Mouse (Mus musculus) right cerebral cortex, postnatal 36 days (tissue): ENCODE results near the gene Jdp2.

ENCODE experiments used
- DNase-seq, 2 experiments: peaks; one replicate each; pipeline ENCODE4 v3.0.0; 2022; ENCODE audit warnings: low spot score in 2 of 2, mixed read lengths in 1 of 2

The Jdp2 gene

DNA sequence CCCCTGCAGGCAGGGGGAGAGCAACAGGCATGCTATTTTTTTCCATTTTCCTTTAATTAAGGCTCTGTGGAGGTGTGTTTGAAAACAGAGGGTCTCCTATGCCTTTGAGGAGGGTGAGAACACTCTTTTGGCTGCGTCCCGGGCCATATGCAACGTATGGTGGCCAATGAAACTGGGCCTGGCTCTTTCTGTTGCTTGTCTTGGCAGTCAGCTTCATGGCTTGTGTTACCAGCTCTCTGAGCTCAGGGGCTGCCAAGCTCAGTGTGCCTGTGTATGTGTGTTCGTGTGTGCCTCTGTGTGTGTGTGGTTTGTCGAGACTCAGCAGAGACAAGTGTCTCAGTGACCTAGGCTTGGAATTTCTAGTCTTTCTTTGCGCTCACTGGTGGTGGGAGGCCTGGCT lies 2.7 kb downstream of the Jdp2 start:
- DNase-seq = no peak

DNA sequence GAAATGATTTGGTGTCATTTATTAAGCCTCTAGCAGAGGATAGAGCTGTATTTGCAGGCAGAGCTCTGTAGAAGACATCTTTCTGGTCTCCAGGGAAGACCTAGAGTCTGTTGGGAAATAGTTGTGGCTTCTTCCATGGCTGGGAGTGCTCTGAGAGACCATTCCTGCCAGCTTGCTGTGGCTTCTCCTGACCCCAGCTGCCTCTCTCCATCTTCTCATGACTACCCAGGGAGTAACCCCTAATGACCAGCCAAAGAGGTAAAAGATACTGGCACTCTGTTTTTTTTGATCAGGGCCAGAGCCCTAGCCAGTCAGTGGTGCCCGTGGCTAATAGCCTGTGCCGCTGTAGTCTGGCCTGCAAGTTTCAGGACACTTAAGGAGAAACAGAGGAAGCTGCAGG lies 3.3 kb downstream of the Jdp2 start:
- DNase-seq = no peak

DNA sequence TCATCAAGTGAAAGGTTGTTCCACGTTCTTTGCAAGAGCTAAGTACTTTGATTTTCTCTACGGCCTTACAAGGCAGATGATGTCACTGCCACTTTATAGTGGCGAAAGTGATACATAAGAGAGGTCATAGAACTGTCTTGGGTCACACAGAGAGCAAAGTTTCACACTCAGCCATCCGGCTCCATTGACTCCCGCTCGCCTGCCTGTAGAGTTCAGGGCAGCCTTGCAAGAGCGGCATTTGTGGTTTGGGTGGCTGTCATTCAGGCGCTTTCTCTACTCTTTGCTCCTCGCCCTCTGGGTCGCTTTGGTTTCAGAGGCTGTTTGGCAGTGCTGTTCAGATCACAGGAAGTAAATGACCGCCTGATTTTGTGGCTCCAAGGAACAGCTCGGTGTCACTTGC lies 4.0 kb downstream of the Jdp2 start:
- DNase-seq = no peak

DNA sequence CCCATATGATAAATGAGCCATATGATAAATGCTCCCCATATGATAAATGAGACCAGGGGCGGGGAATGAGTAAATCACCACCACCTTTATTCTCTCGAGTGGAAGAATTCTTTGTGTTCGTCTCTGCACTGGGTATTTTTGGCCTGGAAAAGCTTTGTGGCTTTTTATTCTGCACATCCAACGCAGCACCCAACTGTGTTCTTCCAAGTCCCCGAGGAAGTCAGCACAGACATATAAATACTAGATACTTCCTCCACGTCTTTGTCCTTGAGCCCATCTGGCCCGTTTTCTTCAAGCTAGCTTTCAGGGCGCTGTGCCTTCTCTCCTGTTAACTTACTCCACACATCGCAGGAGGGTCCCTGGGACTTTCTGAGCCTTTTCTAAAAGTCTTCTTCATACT lies 4.9 kb downstream of the Jdp2 start:
- peak in 1 of 2 experiments; percentile 87 for DNase-seq

DNA sequence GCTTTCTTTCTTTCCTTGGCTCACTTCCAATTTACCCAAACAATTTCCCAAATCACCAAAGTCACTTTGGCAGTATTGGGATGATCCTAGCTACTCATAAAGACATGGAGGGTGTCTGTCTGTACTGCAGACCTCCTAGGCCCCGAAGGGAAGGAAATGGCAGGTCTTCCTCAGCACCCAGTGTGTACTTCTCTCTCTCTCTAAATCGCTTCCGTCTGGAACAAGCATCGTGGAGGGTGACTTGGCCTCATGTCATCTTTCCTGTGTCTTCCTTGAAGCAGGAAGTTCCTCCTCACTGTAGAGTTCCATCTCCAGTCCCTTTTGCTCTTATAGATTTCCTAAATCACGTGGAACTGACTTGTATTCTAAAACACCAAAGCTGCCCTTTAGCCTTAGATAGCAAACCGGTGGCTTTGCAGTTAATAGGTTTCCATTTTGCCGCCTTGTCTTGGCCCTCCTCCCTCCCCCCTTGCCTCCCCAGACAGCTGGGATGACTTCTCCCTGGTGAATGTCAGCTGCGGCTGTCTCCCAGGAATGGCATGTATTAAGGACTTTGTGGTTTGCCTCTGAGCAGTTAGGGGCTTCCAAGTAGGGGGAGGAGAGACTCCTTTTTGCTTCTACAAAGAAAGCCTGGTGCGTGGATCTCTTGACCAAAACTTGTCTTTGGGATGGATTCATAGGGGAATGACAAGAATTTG lies 5.6 kb downstream of the Jdp2 start:
- DNase-seq = no peak

DNA sequence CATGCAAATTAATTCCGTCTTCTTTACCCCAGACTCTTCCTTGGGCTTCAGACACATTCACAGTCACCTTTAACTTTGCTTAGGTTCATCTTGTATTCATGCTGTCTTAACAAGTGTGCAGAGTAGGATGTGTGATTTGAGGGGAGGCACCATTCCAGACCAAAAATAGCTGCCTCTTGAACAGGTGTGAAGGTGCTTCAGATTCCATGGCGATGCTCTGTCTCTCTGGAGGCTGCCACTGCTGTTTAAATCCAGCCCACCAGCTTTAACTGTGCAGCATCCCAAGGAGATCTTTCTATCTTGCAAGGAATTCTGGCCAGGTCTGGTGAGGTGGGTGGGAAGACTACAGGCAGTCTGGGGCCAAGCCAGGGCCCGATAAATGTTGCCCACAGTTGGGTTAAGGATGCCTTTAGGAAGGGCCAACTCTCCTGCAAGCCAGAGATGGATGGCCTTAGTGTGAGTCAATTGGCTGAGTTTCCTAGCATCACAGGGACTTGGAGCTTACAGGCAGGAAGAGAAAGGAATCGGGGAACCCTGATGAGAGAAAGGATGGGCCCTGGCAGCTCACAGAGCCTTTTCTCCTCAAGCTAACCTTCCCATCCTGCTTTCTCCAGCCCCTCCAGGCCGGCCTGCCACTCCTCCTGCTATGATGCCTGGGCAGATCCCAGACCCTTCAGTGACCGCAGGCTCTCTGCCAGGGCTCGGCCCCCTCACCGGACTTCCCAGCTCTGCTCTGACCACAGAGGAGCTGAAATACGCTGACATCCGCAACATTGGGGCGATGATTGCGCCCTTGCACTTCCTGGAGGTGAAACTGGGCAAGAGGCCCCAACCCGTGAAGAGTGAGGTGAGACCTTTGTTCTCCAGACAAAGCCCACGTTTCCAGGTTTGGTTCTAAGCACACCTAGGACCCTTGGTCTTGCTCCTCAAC lies 9.0 kb downstream of the Jdp2 start:
- peak in 1 of 2 experiments; percentile 67 for DNase-seq

DNA sequence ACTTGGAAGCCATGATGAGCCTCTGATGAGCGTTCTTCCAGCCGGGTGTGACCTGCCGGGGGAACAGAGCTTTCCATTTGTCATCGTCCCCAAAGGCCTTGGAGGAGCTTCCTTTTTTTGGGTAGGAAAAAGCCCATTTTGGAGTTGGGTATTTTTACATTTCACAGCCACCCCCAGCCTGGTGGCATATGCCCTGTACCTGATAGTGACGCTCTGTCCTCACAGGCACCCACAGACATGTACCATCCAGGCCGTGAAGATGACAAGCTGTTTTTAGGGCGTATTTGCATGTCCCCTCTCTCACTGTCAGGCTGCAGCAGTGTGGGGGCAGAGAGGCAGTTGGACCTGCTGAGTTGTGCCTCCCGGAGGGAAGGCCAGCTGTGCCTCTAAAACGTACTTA lies 11.3 kb downstream of the Jdp2 start:
- peak; percentile 62 to 90 for DNase-seq

DNA sequence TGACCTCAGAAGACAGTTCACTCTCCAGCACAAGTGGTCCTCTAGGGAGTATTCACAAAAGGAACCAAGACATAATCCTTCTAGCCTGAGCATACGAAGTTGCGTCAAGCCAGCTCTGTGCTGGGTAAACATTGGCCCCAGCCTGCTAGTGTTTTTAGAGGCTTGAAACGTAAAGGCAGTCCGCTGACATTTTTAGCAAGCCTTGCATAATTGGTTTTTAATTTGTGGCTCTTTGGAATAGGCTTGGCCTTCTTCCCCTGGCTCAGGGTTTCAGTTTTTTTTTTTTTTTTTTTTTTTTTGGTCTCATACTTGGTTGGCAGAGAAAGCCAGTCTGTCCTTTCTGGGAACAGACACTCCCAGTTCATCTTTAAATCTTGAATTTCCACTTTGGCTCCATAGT lies 15.3 kb downstream of the Jdp2 start:
- DNase-seq = no peak

DNA sequence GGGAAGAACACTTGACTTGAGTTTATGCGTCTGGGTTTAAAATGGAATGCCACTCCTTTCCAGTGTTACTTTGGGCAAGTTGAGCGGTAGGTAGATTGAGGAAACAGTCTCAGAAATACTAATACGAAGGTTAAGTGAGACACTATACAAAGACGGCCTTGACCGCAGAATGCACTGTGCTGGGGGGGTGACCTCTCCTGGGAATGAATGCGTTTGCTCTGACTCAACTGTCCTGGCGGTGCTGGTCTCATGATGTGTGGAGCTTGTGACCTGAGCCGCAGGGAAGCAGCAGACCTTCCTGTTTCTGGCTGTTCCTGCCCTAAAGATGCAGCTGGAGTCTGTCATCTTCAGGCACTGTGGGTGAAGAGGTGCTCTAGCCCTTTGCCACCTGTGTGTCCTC lies 16.7 kb downstream of the Jdp2 start:
- DNase-seq = no peak

DNA sequence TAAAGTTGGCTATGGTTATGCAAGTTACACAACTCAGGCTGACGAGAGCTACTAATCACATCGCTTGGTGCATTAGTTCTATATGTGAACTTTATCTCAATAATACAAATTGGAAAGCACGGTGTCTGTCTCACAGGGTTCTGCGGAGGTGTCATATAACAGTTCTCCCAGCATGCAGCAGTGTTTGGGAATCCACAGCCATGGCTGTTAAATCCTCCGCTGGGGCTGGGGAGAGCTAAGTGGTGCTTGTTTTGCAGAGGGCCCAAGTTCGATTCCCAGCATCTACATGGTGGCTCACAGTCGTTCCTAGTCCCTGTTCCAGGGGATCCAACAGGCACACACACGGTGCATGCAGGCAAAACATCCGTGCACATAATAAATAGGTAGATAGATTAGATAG lies 19.1 kb downstream of the Jdp2 start:
- DNase-seq = no peak

DNA sequence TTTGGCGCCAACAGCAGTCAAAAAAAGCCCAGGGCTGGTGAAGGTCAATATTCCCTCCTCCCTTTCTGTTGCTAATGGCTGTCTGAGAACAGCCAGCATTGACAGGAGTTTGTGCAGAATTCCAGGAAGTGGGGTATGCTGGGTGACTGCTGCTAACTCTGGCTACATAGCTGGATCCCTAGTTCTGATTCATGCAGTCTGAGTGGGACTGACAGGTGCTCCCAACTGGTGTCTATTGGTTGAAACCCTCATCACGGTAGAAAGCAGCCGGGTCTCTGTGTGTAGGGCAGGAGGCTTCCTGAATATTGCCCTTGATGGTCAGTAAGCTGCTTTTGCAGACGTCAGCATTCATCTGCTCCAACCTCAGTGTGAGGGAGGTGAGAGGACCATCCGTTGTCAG lies 19.6 kb downstream of the Jdp2 start:
- DNase-seq = no peak

DNA sequence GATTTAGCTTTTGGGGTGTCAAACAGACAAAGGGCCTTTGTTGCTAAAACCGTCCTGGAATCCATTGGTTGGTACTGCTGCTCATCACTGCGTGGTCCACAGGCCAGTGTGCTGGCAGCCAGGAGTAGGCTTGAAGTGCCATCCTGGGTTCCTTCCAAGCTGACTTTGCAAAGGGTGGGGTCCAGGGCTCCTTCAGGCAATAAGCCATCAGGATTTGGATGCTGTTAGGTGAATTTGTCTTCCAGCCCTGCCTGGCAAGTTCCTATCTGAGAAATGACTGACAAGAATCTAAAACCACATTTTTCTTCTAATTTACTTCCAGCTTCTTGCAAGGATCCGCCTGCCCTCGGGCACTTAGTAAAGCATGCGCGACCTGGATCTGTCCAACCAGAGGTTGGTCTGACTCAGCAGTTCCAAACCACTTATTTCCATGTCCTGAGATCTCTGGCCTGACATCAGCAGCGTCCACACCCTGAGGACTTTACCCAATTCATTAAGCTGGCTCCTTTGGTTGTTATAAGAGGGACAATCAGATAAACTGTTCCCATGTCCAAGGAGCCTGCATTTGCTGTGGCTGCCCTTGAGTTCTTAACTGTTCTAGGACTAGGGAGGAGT lies 20.6 kb downstream of the Jdp2 start:
- no peak for DNase-seq

DNA sequence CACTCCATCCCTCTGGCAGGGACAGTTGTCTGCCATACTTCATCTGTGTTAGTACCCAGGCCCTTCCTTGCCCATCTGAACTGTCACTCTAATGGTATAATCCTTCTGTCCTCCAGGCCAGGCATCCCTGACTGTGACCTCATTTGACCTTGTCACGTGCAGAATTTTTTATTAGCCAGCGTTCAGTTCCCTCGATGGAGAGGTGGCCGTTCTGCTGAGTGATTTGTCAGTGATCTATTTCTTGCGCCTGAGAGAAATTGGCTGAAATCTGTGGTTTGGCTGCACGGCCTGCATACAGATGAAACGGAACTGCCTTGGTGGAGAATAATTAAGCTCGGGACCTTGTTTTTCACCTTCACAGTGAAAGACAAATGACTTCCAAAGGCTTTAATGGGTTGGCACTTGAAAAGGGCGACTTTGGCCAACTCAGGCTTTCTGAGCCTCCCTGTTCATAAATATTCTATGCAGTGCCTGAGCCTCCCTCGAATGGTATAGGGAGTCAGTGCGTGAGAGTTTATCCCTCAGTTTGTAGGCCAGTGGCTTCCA lies 21.1 kb downstream of the Jdp2 start:
- no peak for DNase-seq

DNA sequence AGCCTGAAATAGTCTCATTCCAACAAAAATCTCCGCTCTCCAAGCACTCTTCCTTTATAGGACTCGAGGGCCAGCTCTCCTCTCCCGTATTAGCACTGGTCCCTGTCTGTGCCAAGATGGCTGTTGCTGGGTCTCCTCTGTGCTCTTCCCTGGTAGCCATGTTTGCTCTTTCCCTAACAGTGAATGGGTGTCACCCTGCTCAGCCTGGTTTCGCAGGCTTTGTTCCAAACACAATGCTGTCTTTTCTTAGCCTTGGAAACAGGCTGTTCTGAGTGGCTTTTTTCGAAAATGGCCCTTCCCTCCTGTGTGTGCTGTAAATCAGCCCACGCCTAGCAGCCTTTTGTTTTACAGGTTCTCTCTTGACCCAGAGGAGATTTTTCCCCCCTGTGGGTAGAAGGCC lies 22.2 kb downstream of the Jdp2 start:
- no peak for DNase-seq

DNA sequence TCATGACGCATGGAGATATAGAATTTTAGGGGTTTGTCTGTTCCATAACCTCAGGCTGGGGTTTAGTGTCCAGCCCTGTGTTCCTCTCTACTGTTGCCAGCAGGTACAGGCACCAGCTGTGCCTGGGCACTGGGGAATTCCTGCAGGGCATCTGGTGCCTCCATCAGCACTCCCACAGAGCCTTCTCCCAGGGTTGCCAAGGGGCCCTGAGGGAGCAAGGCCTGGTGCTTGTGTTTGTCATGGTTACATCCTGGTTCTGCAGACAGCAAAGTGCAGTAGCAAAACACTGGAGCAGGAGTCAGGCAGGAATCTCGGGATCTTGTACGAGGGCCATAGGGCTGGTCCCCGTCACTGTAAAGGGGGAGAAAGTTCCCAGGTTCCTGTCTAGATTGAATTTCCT lies 22.8 kb downstream of the Jdp2 start:
- DNase-seq = no peak

DNA sequence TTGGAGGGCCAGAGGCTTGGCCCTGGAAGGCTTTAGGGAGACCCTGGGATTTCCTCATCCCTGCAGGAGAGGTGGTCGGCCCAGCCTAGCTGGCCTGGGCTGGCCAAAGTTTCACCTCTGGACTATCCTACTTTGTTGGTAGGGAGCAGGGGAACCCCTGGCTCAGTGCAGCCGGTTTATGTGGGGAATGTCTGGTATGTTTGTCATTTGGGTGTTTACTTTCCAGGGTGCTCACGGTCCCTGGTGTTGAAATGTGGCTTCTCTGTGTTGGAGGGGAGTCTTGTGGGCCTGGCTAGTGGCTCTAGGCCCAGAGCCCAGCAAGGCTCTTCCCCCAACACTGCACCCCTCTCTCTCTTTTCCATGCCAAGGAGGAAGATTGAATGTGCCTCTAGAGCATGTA lies 24.9 kb downstream of the Jdp2 start:
- DNase-seq = no peak

DNA sequence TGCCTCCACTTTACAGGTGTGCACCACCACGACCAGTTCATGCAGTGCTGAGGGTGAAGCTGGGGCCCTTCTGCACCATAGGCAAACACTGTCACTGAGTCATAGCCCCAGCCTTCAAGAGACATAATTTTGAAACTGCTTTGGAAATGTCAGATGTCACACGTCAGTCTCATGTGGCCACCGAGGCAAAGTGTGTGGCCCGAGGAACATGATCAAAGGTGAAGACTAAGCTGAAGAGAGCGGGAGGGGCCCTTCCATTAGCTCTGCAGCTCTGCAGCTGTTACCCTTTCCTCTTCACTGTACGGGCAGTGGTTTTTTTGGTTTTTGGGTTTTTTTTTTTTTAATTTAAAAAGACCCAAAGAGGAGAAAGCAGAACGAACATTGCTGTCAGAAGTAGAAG lies 25.8 kb downstream of the Jdp2 start:
- no peak for DNase-seq

DNA sequence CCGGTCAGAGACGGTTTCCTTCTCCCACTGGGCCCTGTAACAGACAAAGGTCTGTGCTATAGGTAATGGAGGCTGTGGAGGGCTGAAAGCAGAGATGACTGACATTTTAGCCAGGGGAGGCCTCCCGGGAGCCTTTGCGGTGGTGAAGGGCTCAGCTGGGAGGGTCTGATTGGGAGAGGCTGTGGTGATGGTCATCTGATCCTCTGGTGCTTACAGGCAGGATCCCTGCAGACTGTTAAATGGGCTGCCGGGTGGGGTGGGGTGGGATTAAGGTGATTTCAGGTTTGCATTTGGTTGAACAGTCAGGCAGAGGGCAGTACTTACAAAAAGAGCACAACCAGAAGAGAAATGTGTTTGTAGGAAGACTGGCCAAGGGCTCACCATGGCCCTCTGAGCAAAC lies 27.0 kb downstream of the Jdp2 start:
- no peak for DNase-seq

DNA sequence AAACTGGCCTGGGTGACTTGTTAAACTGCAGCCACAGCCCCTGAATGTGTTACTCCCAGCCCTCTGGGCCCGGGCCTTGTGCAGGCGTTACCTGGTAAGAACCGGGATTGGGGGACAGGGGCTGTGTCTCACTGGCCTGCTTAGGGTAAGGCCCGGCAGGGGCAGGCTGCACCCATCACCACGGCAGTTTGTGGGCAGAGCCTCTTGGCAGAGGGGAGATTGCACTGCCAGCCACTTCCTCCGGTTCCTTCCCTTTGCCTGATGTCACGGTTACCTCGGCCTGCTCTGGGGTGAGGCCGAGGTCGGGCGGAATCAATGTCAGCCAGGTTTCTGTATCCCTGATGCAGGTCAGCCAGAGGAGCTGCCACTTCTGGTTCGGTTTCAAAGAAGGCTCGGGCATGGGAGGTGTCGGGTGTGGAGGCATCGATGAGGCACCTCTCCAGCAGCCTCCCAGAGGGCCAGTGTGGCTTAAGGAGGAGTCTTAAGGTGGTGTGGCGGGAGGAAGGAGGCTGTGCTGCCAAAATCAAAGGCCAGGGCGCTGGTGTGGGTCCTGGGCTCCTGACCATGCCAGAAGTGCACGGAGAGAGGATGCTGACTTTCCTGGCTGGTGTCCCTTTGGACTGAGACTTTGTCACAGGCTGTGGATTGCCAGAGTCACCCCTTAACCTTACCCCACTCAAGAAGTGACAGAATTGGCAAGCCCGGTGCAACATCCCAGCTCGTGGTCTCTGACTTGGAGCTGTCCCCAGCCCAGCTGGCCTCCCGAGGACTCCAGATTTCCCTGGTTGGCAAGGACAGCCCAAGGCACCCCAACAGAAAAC lies 31.0 kb downstream of the Jdp2 start:
- no peak for DNase-seq

DNA sequence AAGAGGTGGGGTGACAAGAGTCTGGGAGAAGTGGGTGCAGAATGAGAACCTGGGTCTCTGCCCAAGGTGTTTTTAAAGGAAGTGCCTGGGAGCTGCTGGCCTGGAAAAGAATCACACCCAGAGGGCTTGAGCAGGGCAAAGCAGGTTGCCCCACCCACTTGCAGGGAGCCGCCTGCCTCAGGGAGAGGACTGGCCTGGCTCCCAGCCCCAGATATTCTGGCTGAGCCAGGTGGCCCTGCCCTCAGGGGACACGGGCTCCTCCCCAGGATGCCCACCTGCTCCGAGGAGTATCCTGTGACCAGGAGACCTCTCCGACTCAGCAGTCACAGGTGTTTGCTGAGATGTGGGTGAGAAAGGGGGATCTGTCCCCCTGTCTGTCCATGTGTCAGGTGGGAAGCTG lies 32.4 kb downstream of the Jdp2 start:
- DNase-seq = no peak

DNA sequence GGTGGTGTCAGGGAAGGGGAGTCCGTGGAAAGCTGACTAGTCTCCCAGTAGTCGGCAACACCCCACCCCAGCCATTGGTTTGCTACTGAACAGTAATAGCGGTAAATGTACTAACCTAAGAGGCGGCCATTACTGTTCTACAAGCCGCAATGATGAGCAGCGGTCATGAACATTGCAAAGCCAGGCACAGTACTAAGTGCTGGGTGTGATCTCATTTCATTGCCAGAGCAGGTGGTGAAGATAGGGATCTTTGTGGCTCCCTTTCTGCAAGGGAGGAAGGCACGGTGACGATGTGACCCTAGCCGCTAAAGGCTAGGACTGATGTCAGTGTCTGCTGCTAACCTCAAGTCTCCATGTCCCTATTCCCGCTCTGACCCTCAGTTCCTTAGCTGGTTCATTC lies 33.5 kb downstream of the Jdp2 start:
- no peak for DNase-seq

DNA sequence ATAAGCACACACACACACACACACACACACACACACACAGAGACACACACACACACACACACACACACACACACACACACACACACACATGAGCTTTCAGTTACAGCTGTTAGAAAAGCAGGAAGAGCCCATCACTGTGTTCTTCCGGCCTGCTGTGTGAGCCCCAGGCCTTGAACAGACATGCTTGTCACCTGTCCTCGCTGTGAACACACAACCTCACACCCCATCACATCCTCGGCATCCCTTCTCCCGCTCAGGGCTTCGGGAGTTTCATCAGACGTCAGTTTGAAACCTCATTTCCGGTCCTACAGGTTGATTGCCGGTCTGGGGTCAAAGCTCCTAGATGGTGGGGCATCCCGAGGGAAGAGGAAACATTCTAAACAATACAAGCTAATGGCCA lies 39.1 kb downstream of the Jdp2 start:
- DNase-seq = no peak
